Mouse (Mus musculus) C2C12 (cell line): ENCODE measurements around the gene Eomes.

Experiments
- CTCF ChIP-seq: IDR thresholded peaks from one replicate; pipeline ENCODE4 v1.5.1; 2011; ENCODE audit not compliant: control insufficient read depth, insufficient read depth, insufficient read length
- MAX ChIP-seq: IDR thresholded peaks from one replicate; pipeline ENCODE4 v1.6.1; 2011; ENCODE audit warnings: mild to moderate bottlenecking, control low read depth
- MYOD1 ChIP-seq: IDR thresholded peaks from one replicate; pipeline ENCODE4 v1.6.1; 2011; ENCODE audit warnings: low read depth; ENCODE audit not compliant: control insufficient read depth, insufficient read length
- USF1 ChIP-seq: IDR thresholded peaks from one replicate; pipeline ENCODE4 v1.6.1; 2011; ENCODE audit warnings: low read depth, mild to moderate bottlenecking, control low read depth, moderate library complexity

DNA sequence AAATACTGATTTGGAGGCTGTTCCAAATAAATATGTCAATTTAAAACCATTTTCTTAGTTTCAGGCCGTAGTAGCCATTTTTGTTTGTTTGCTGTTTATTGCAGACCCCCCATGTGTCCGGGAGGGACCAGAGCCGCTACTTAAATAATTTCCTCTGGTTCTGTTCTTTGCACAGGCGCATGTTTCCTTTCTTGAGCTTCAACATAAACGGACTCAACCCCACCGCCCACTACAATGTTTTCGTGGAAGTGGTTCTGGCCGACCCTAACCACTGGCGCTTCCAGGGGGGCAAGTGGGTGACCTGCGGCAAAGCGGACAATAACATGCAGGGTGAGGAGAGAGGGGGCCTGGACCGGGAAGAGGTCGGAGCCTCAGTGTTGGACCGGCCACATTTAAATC lies 2.3 kb downstream of the Eomes start:
- TF ChIP-seq CTCF (no peak), USF1 (no peak), MAX (no peak), MYOD1 (no peak)
